Mouse (Mus musculus) myocyte (in vitro differentiated cells): ENCODE measurements around the gene Smim24. TPM values are rescaled to one million over a fixed set of nuclear protein-coding genes. Genes with fewer than 3 reads are reported as not detected.

Experiments
- H3K27me3 ChIP-seq: one replicate; pipeline ENCODE4 v1.6.1; 2011; ENCODE audit not compliant: control insufficient read depth, insufficient read depth, insufficient read length
- H3K36me3 ChIP-seq: one replicate; pipeline ENCODE4 v1.6.1; 2011; ENCODE audit not compliant: control insufficient read depth, insufficient read depth
- H3K4me2 ChIP-seq: one replicate; pipeline ENCODE4 v1.6.1; 2011; ENCODE audit warnings: low read depth, control low read depth
- H3K4me3 ChIP-seq: one replicate; pipeline ENCODE4 v1.5.1; 2011; ENCODE audit warnings: mild to moderate bottlenecking, control low read depth, moderate library complexity
- H3K79me2 ChIP-seq: one replicate; pipeline ENCODE4 v1.6.1; 2011; ENCODE audit not compliant: control insufficient read depth, insufficient read depth
- H3ac ChIP-seq: one replicate; pipeline ENCODE4 v1.6.1; 2011; ENCODE audit not compliant: control insufficient read depth, insufficient read length
- CEBPB ChIP-seq: IDR thresholded peaks from 2 replicates; pipeline ENCODE4 v1.6.1; 2011; ENCODE audit warnings: mild to moderate bottlenecking, moderate library complexity; ENCODE audit not compliant: poor library complexity, insufficient read depth, severe bottlenecking
- E2F4 ChIP-seq: IDR thresholded peaks from one replicate; pipeline ENCODE4 v1.6.1; 2011; ENCODE audit warnings: mild to moderate bottlenecking, control low read depth, moderate library complexity; ENCODE audit not compliant: insufficient read depth
- MAX ChIP-seq: IDR thresholded peaks from one replicate; pipeline ENCODE4 v1.6.1; 2011; ENCODE audit warnings: low read depth, mild to moderate bottlenecking, control low read depth
- MYOD1 ChIP-seq, 3 experiments: IDR thresholded peaks; one replicate each; pipeline ENCODE4 v1.6.1; 2011; ENCODE audit warnings: control low read depth in 2 of 3, low read depth in 2 of 3, mild to moderate bottlenecking in 2 of 3, moderate library complexity in 1 of 3; ENCODE audit not compliant: insufficient read length in 2 of 3, control insufficient read depth in 1 of 3
- MYOG ChIP-seq, 3 experiments: IDR thresholded peaks; one replicate each; pipeline ENCODE4 v1.6.1; 2011; ENCODE audit warnings: control low read depth in 2 of 3, low read depth in 2 of 3, mild to moderate bottlenecking in 2 of 3; ENCODE audit not compliant: insufficient read length in 2 of 3, control insufficient read depth in 1 of 3, insufficient read depth in 1 of 3
- POLR2A ChIP-seq: IDR thresholded peaks from one replicate; pipeline ENCODE4 v1.6.1; 2011; ENCODE audit warnings: low read depth, mild to moderate bottlenecking, control low read depth, moderate library complexity; ENCODE audit not compliant: insufficient read length
- POLR2AphosphoS2 ChIP-seq: IDR thresholded peaks from one replicate; pipeline ENCODE4 v1.6.1; 2011; ENCODE audit warnings: low read depth, control low read depth; ENCODE audit not compliant: insufficient read length
- REST ChIP-seq: IDR thresholded peaks from one replicate; pipeline ENCODE4 v1.6.1; 2011; ENCODE audit warnings: mild to moderate bottlenecking, control low read depth, moderate library complexity; ENCODE audit not compliant: insufficient read depth, insufficient read length
- SRF ChIP-seq: IDR thresholded peaks from one replicate; pipeline ENCODE4 v1.6.1; 2011; ENCODE audit warnings: low read depth; ENCODE audit not compliant: control insufficient read depth, insufficient read length
- TCF12 ChIP-seq: IDR thresholded peaks from one replicate; pipeline ENCODE4 v1.6.1; 2011; ENCODE audit warnings: mild to moderate bottlenecking, control low read depth; ENCODE audit not compliant: poor library complexity, insufficient read depth, severe bottlenecking
- TCF3 ChIP-seq: IDR thresholded peaks from one replicate; pipeline ENCODE4 v1.6.1; 2011; ENCODE audit warnings: low read depth, control low read depth; ENCODE audit not compliant: insufficient read length
- USF1 ChIP-seq: IDR thresholded peaks from one replicate; pipeline ENCODE4 v1.6.1; 2011; ENCODE audit warnings: low read depth, mild to moderate bottlenecking, control low read depth, moderate library complexity
- polyA plus RNA-seq: library from polyadenylated mRNA; unstranded; fragments of >200 nt; fragmentation: generic; extraction: Trizol; gene quantifications from one replicate; pipeline ENCODE4 v1.2.1, GENCODE M21; 2012; ENCODE audit warnings: missing spikeins

Smim24 gene
- polyA plus RNA-seq, 1 experiment: 0.30 TPM

GRCm38 (mm10) chr10:81425236-81425850 is 32.5 kb downstream of the Smim24 start:
- Histone ChIP-seq H3K79me2 (peaks cover 85% of the 10 kb centered on the region), H3K4me2 (peak overlapping the region; percentile 97), H3K4me3 (peak overlapping the region; percentile 91), H3K36me3 (no peaks in the 10 kb centered on the region), H3ac (peak overlapping the region; percentile 43), H3K27me3 (no peaks in the 10 kb centered on the region)
- TF ChIP-seq MYOG (IDR thresholded peaks at IDR 0.05; ENCODE audit: control insufficient read depth in 1 of 3, insufficient read depth in 1 of 3, insufficient read length in 2 of 3, low read depth in 2 of 3) (peak in 1 of 3 experiments; percentile 45), POLR2A (peak; percentile 52), POLR2AphosphoS2 (peak; percentile 41), USF1 (no peak), TCF3 (no peak)

- peak; percentile 26 for TF ChIP-seq POLR2AphosphoS2
- TF ChIP-seq TCF3: no peak
- TF ChIP-seq POLR2A: peak; percentile 9
- TF ChIP-seq MYOD1 (IDR thresholded peaks at IDR 0.05; ENCODE audit: control insufficient read depth in 1 of 3, insufficient read length in 2 of 3, low read depth in 2 of 3): peak in 2 of 3 experiments; percentile 4 to 48
- Histone ChIP-seq H3K4me3 (peak overlapping the region; percentile 91), H3K79me2 (peaks cover 77% of the 10 kb centered on the region), H3K27me3 (no peaks in the 10 kb centered on the region), H3K36me3 (no peaks in the 10 kb centered on the region), H3K4me2 (peak overlapping the region; percentile 97), H3ac (peak overlapping the region; percentile 43)
Measured at GRCm38 (mm10) chr10:81426081-81426671, 33.3 kb downstream of the Smim24 start.

GRCm38 (mm10) chr10:81426897-81427296 is 34.0 kb downstream of the Smim24 start:
- TF ChIP-seq MYOG (IDR thresholded peaks at IDR 0.05; ENCODE audit: control insufficient read depth in 1 of 3, insufficient read depth in 1 of 3, insufficient read length in 2 of 3, low read depth in 2 of 3) (no peak), POLR2AphosphoS2 (peak; percentile 91), POLR2A (peak; percentile 86)
- Histone ChIP-seq H3K4me3 (peak overlapping the region; percentile 91), H3K4me2 (peak overlapping the region; percentile 86), H3K79me2 (peaks cover 70% of the 10 kb centered on the region), H3K36me3 (no peaks in the 10 kb centered on the region), H3K27me3 (no peaks in the 10 kb centered on the region), H3ac (peak overlapping the region; percentile 43)

- Histone ChIP-seq H3ac (peak overlapping the region; percentile 43), H3K4me3 (peak overlapping the region; percentile 91), H3K79me2 (peaks cover 65% of the 10 kb centered on the region), H3K4me2 (peak overlapping the region; percentile 86), H3K27me3 (no peaks in the 10 kb centered on the region), H3K36me3 (no peaks in the 10 kb centered on the region)
- TF ChIP-seq SRF (no peak), MYOG (IDR thresholded peaks at IDR 0.05; ENCODE audit: control insufficient read depth in 1 of 3, insufficient read depth in 1 of 3, insufficient read length in 2 of 3, low read depth in 2 of 3) (no peak), POLR2AphosphoS2 (no peak), E2F4 (no peak), TCF3 (no peak), TCF12 (no peak), USF1 (no peak), MYOD1 (IDR thresholded peaks at IDR 0.05; ENCODE audit: control insufficient read depth in 1 of 3, insufficient read length in 2 of 3, low read depth in 2 of 3) (no peak), CEBPB (no peak), MAX (no peak)
Measured at GRCm38 (mm10) chr10:81427327-81427726, 34.5 kb downstream of the Smim24 start.

- Histone ChIP-seq H3K4me3 (peak overlapping the region; percentile 91), H3ac (no peak overlapping the region), H3K79me2 (peaks cover 59% of the 10 kb centered on the region), H3K36me3 (no peaks in the 10 kb centered on the region), H3K27me3 (no peaks in the 10 kb centered on the region), H3K4me2 (no peak overlapping the region)
- TF ChIP-seq TCF12: no peak
- TF ChIP-seq SRF: no peak
- no peak for TF ChIP-seq TCF3
- no peak for TF ChIP-seq REST
- TF ChIP-seq POLR2A: no peak
- peak in 1 of 3 experiments; percentile 51 for TF ChIP-seq MYOD1 (IDR thresholded peaks at IDR 0.05; ENCODE audit: control insufficient read depth in 1 of 3, insufficient read length in 2 of 3, low read depth in 2 of 3)
- peak in 1 of 3 experiments; percentile 33 for TF ChIP-seq MYOG (IDR thresholded peaks at IDR 0.05; ENCODE audit: control insufficient read depth in 1 of 3, insufficient read depth in 1 of 3, insufficient read length in 2 of 3, low read depth in 2 of 3)
- TF ChIP-seq CEBPB: no peak
- TF ChIP-seq E2F4: no peak
- no peak for TF ChIP-seq POLR2AphosphoS2
- TF ChIP-seq MAX: no peak
- TF ChIP-seq USF1: no peak
Measured at GRCm38 (mm10) chr10:81427804-81428506, 35.1 kb downstream of the Smim24 start.
